Mouse (Mus musculus) bone marrow, adult 2 months (tissue): ENCODE results near the gene Pianp. TPM values are rescaled to one million over a fixed set of nuclear protein-coding genes. Genes with fewer than 3 reads are reported as not detected.
"Not testable (repeated sequence)": the region's sequence is repeated elsewhere in the genome, so short reads cannot be mapped to it uniquely, and the experiment has no call there.

Experiments
- H3K27ac ChIP-seq: fragments of 200-500 bp; 2 replicates; pipeline ENCODE4 v1.5.1; 2012; ENCODE audit warnings: low read depth, mild to moderate bottlenecking, control low read depth, inconsistent platforms, low read length; ENCODE audit not compliant: control insufficient read depth, poor library complexity, insufficient read depth
- H3K4me1 ChIP-seq: fragments of 200-500 bp; 2 replicates; pipeline ENCODE4 v1.6.1; 2011; ENCODE audit warnings: low read length; ENCODE audit not compliant: control insufficient read depth, insufficient read depth
- H3K4me3 ChIP-seq: fragments of 200-500 bp; replicated peaks from 2 replicates; pipeline ENCODE3; 2011; ENCODE audit warnings: mild to moderate bottlenecking, low read depth, low read length, control low read depth; ENCODE audit not compliant: control insufficient read depth
- CTCF ChIP-seq: fragments of 200-500 bp; IDR thresholded peaks from 2 replicates; pipeline ENCODE4 v1.5.1; 2011; ENCODE audit warnings: low read length, control low read depth; ENCODE audit not compliant: control insufficient read depth, insufficient read depth
- POLR2A ChIP-seq: fragments of 200-500 bp; IDR thresholded peaks from 2 replicates; pipeline ENCODE4 v1.6.1; 2011; ENCODE audit warnings: low read depth, mild to moderate bottlenecking, control low read depth, low read length, borderline replicate concordance; ENCODE audit not compliant: control insufficient read depth
- WGBS: fragments of 180-500 bp; shearing (Covaris S2); methylation state at CpG from one replicate; pipeline ENCODE4 v1.1.7; 2018; 5-methylcytosine and 5-hydroxymethylcytosine counted together
- polyA plus RNA-seq: library from polyadenylated mRNA; stranded (reverse); fragments of >200 nt; gene quantifications from 2 replicates; pipeline ENCODE4 v1.2.4, GENCODE M21; 2011; ENCODE audit warnings: low replicate concordance; ENCODE audit not compliant: missing spikeins, insufficient read depth, insufficient read length

Gene Pianp
- polyA plus RNA-seq, 1 experiment: 3.4 TPM

DNA sequence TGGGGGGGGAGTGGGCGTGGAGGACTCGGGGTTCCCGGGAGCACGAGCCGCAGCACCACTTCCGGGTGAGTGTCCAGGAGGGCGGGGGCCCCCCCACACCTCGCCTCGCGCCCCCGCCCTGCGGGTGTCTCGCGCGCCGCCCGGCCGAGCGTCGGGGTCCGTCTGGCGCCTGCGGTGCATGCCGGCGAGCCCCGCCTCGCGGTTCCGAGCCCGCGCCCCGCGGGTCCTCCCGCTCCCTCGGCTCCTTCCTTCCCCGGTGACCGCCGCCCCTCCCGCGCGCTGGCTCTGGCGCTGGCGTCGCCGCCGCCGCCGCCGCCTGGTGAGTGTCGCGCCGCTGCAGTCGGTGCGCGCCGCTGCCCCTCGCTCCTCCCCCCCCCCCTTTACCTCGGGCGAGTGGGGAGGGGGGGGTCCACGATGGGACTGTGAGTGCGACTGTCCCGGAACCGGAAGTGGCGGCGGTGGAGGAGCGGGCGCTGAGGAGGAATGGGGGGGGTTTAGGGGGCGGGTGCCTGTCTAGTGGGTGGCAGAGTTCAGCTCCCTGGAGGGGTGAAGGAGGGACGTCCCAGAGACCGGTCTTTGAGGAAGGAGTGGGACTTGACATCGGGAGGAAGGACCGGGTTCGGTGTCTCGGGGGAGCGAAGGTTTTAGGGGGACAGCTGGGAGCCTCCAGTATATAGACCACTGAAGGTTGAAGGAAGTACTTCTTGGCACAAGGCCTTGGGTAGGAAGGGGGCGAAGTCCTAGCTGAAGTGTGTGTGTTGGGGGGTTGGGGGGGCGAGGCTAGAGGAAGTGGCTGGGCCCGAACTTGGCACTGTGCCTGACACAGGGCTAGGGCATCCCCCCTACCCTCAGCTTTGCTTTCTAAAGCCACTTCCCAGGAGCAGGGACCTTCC is 12.9 kb downstream of the Pianp start:
- Histone ChIP-seq H3K27ac (peak overlapping the region; percentile 97), H3K4me3 (peak overlapping the region; percentile 81), H3K4me1 (no peaks in the 10 kb centered on the region)
- WGBS: 1% methylated on average over 65 of the region's 78 CpGs
- TF ChIP-seq CTCF (no peak), POLR2A (no peak)

DNA sequence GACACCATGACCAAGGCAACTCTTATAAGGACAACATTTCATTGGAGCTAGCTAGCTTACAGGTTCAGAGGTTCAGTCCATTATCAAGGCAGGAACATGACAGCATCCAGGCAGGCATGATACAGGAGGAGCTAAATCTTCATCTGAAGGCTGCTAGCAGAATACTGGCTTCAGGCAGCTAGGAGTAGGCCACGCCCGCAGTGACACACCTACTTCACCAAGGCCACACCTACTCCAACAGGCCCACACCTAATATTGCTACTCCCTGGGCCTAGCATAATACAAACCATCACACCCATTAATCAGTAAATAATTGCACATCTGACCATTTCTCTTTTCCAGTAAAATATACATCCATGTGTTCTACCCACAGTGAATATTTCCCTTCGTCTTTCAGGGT is 21.2 kb downstream of the Pianp start:
- 81% methylated on average over 3 of the region's 3 CpGs for WGBS
- Histone ChIP-seq H3K4me1 (peaks cover 2% of the 10 kb centered on the region; the same call in 1 of the 2 replicates), H3K4me3 (no peak overlapping the region), H3K27ac (no peak overlapping the region)
- TF ChIP-seq POLR2A (no peak), CTCF (no peak)

DNA sequence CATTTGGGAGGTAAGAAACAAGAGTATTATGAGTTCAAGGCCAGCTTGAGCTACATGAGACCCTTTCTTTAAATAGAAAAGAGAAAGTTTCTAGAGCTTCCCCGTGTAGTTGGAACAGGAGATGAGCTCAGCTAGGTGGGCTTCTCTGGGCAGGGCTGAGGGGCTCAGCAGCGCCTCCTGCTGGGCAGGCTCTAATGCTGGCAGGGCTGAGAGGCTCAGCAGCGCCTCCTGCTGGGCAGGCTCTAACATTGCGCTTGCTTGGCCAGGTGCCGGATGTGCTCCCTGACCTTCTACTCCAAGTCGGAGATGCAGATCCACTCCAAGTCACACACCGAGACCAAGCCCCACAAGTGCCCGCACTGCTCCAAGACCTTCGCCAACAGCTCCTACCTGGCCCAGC is 34.0 kb downstream of the Pianp start:
- WGBS: 52% methylated on average over 8 of the region's 9 CpGs
- H3K27ac ChIP-seq, H3K4me1 ChIP-seq, H3K4me3 ChIP-seq: not testable (repeated sequence)
- TF ChIP-seq CTCF: peak; percentile 97

DNA sequence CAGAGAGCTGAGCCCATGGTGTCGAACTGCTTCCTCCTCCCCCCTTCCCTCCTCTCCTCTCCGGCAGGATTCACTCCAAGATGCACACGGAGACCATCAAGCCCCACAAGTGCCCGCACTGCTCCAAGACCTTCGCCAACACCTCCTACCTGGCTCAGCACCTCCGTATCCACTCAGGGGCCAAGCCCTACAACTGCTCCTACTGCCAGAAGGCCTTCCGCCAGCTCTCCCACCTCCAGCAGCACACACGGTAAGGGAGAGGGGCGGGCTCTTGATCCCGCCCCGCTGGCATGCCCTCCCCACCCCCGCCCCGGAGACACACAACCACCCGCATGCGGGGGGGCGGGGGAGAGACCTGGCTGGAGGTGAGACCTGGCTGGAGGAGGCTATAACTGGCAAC is 35.1 kb downstream of the Pianp start:
- WGBS: 89% methylated on average over 16 of the region's 16 CpGs
- H3K4me3 ChIP-seq: no peak overlapping the region
- H3K4me1 ChIP-seq: no peaks in the 10 kb centered on the region
- H3K27ac ChIP-seq: no peak overlapping the region
- TF ChIP-seq POLR2A (no peak), CTCF (no peak)

DNA sequence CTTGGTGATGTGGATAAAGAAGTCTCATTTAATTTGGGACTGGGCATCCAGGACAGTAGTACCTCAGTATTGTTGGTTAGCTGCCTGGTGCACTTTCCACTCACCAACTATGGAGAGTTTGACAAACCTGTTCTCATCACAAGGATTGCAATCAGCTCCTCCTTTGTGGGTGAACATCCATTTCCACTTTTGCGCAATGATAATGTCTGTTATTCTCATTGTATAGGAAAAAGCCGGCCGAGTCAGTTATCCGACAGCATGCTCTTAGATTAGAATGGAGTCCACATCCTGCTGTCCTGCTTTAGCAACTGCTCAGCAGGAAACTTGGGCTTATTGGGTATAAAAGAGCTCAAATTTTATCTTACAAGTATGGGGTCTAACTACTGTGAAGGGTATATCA is 42.2 kb downstream of the Pianp start:
- no peak for TF ChIP-seq CTCF
- no peak for TF ChIP-seq POLR2A
- Histone ChIP-seq H3K4me1 (no peaks in the 10 kb centered on the region; the same call in 1 of the 2 replicates), H3K4me3 (no peak overlapping the region), H3K27ac (no peak overlapping the region)
- WGBS: 65% methylated on average over 4 of the region's 4 CpGs

DNA sequence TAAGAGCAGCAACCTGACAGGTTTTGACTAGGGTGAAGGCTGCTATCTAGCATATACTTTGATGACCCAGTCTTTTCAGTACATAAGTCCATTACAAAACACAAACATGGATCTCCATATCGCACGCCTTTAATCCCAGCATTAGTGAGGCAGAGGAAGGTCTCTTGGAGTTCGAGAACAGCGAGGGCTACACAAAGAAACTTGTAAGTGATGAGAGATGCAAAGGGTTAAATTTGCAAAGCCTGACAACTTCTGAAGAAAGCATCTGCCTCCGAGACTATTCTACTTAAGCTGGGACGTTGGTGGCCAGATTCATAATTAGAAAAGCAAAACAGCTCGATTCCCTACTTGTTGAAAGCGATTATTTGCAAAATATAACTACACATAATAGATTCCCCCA is 42.6 kb downstream of the Pianp start:
- TF ChIP-seq POLR2A (no peak), CTCF (no peak)
- Histone ChIP-seq H3K4me1 (no peaks in the 10 kb centered on the region; the same call in 1 of the 2 replicates), H3K4me3 (peak overlapping the region; percentile 58), H3K27ac (no peak overlapping the region)
- WGBS: 12% methylated on average over 8 of the region's 8 CpGs

DNA sequence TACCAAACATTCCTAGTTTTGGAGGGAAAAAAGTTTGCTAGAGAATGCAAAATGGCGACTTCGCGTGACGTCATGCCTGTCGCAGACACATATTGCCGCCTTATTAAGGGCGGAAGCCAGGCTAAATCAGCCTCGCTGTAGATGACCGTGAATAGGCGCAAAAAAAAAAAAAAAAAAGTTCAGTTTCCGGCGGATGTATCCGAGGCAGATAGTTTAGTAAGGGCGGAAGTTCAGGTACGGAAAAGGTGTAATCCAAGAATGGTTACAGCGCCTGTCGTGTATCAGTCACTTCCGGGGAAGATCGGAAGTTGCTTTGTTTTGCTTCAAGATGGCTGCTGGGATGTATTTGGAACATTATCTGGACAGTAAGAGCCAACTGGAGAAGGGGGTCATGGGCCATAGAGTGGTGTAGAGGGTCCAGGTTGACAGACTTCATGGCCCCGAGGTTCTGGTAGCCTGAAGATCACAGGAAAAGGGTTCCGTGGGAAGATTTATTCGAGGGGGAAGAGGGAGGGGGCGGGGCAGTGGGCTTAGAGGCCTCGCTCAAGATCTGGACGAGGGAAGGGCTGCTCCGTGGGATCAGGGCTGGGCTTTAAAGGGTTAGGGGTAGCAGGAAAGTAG is 43.1 kb downstream of the Pianp start, which contains the start of gene Ing4:
TSS of gene Ing4 (plus strand) at position 228 of the 621 bp plus-strand sequence.
- peak within 1 kb of the TSS; percentile 65 for H3K27ac ChIP-seq
- peak within 1 kb of the TSS; percentile 96 for H3K4me3 ChIP-seq
- no peak for TF ChIP-seq POLR2A
- no peak; the same call in 1 of the 2 replicates for TF ChIP-seq CTCF
- under 1% methylated on average over 26 of the region's 26 CpGs for WGBS
- no peaks in the 10 kb centered on the region; the same call in 1 of the 2 replicates for H3K4me1 ChIP-seq

DNA sequence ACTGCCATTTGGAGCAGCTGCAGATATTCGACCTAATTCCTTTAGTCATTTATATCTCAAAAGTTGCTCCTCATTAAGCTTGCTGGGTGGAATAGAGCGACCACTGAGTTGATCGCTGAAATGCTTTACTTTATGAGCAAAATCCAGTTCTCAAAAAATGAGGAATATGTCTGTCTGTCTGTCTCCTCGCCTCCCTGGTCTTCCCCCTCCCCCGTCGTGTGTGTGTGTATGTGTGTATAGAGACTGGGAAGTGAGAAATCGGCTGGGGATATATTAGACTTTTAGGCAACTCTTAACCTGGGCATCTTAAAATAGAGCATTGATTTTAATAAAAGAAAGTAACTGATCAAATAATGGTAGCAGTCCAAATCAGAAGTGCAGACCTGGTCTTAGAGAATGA is 43.7 kb downstream of the Pianp start:
- TF ChIP-seq POLR2A (no peak), CTCF (no peak)
- no peak overlapping the region for H3K27ac ChIP-seq
- 1% methylated on average over 7 of the region's 7 CpGs for WGBS
- no peaks in the 10 kb centered on the region; the same call in 1 of the 2 replicates for H3K4me1 ChIP-seq
- peak overlapping the region; percentile 96 for H3K4me3 ChIP-seq

DNA sequence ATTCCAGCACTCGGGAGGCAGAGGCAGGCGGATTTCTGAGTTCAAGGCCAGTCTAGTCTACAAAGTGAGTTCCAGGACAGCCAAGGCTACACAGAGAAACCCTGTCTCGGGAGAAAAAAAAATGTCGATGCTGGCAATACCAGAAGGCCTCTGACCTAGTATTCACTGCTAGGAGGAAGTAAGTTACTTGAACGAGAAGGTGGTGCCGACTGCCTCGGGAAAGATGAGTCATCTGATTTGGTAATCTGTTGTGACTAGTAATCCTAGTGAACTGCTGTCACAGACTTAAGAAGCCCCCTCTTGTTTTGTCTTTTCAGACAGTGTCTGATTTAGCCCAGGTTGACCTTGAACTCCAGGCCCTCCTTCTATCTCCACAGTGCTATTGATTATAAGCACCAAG is 44.6 kb downstream of the Pianp start:
- peak overlapping the region; percentile 56 for H3K27ac ChIP-seq
- 26% methylated on average over 7 of the region's 7 CpGs for WGBS
- TF ChIP-seq CTCF (no peak), POLR2A (no peak)
- no peaks in the 10 kb centered on the region; the same call in 1 of the 2 replicates for H3K4me1 ChIP-seq
- H3K4me3 ChIP-seq: no peak overlapping the region
